Mouse (Mus musculus) embryonic facial prominence, embryonic 12.5 days (tissue): ENCODE data around the gene Klf4. TPM values are rescaled to one million over a fixed set of nuclear protein-coding genes. Genes with fewer than 3 reads are reported as not detected.

ENCODE experiments used
- ATAC-seq: fragments of 200-750 bp; cut with Nextera tagmentation; 2 replicates; pipeline ENCODE4 v1.8.0; 2017; ENCODE audit not compliant: insufficient number of reproducible peaks, insufficient read depth, low FRiP score, low TSS enrichment
- H3K27ac ChIP-seq: fragments of 300-500 bp; sonication (generic); 2 replicates; pipeline ENCODE4 v1.5.1; 2016; ENCODE audit warnings: mild to moderate bottlenecking
- H3K27me3 ChIP-seq: fragments of 300-500 bp; sonication (generic); 2 replicates; pipeline ENCODE4 v1.6.1; 2016; ENCODE audit warnings: mild to moderate bottlenecking, moderate library complexity
- H3K36me3 ChIP-seq: fragments of 300-500 bp; sonication (generic); 2 replicates; pipeline ENCODE4 v1.6.1; 2016; ENCODE audit warnings: mild to moderate bottlenecking
- H3K4me1 ChIP-seq: fragments of 300-500 bp; sonication (generic); 2 replicates; pipeline ENCODE4 v1.6.1; 2016
- H3K4me2 ChIP-seq: fragments of 300-500 bp; sonication (generic); replicated peaks from 2 replicates; pipeline ENCODE4 v1.6.1; 2016; ENCODE audit warnings: mild to moderate bottlenecking, moderate library complexity
- H3K4me3 ChIP-seq: fragments of 300-500 bp; sonication (generic); 2 replicates; pipeline ENCODE4 v1.5.1; 2016; ENCODE audit warnings: mild to moderate bottlenecking
- H3K9ac ChIP-seq: fragments of 300-500 bp; sonication (generic); 2 replicates; pipeline ENCODE4 v1.6.1; 2016; ENCODE audit warnings: mild to moderate bottlenecking, moderate library complexity
- H3K9me3 ChIP-seq: fragments of 300-500 bp; sonication (generic); 2 replicates; pipeline ENCODE4 v1.6.1; 2016; ENCODE audit warnings: mild to moderate bottlenecking, moderate library complexity
- WGBS: fragments of 180-500 bp; shearing (Covaris S2); methylation state at CpG from one replicate; pipeline ENCODE4 v1.1.7; 2016; 5-methylcytosine and 5-hydroxymethylcytosine counted together
- polyA plus RNA-seq: library from polyadenylated mRNA; unstranded; fragments of >200 nt; fragmentation: Nextera tagmentation; extraction: Ambion mirVana; gene quantifications from 2 replicates; pipeline ENCODE4 v1.2.1, GENCODE M21; 2016

Gene Klf4
- 14.3 and 17.7 TPM in 2 replicates for polyA plus RNA-seq

- H3K9me3 ChIP-seq: no peaks in the 10 kb centered on the region
- H3K27me3 ChIP-seq: peaks cover 13% of the 10 kb centered on the region; the same call in 1 of the 2 replicates
- peak within 1 kb of the TSS; percentile 69 for H3K4me3 ChIP-seq
- WGBS: under 1% methylated on average over 87 of the region's 99 CpGs
- no peaks in the 10 kb centered on the region for H3K36me3 ChIP-seq
- peak within 1 kb of the TSS; percentile 88 for H3K27ac ChIP-seq
- peak within 1 kb of the TSS; percentile 73 for H3K9ac ChIP-seq
- ATAC-seq: peak; percentile 87
- peak within 1 kb of the TSS; percentile 89 for H3K4me2 ChIP-seq
- peaks cover 19% of the 10 kb centered on the region; the same call in 1 of the 2 replicates for H3K4me1 ChIP-seq
Measured at GRCm38 (mm10) chr4:55532407-55533195, at the start of gene Klf4. TSS of gene Klf4 (minus strand) at chr4:55532466.

- ATAC-seq: no peak
- Histone ChIP-seq H3K9ac (no peak overlapping the region), H3K36me3 (no peaks in the 10 kb centered on the region), H3K4me2 (no peak overlapping the region), H3K27ac (no peak overlapping the region), H3K27me3 (no peaks in the 10 kb centered on the region), H3K4me3 (no peak overlapping the region), H3K4me1 (peaks cover 5% of the 10 kb centered on the region; the same call in 1 of the 2 replicates), H3K9me3 (no peaks in the 10 kb centered on the region)
- WGBS: 79% methylated on average over 2 of the region's 2 CpGs
Measured at GRCm38 (mm10) chr4:55571432-55571831, 39.2 kb upstream of the Klf4 start.

- Histone ChIP-seq H3K4me2 (no peak overlapping the region), H3K4me3 (no peak overlapping the region), H3K27ac (no peak overlapping the region), H3K4me1 (peaks cover 13% of the 10 kb centered on the region; the same call in 1 of the 2 replicates), H3K36me3 (no peaks in the 10 kb centered on the region), H3K27me3 (no peaks in the 10 kb centered on the region), H3K9me3 (no peaks in the 10 kb centered on the region), H3K9ac (no peak overlapping the region)
- no peak for ATAC-seq
- 76% methylated on average over 9 of the region's 9 CpGs for WGBS
Measured at GRCm38 (mm10) chr4:55567986-55568385, 35.7 kb upstream of the Klf4 start.

GRCm38 (mm10) chr4:55567575-55567974, 35.3 kb upstream of the Klf4 start:
- Histone ChIP-seq H3K27ac (no peak overlapping the region), H3K4me2 (no peak overlapping the region), H3K36me3 (no peaks in the 10 kb centered on the region), H3K9me3 (no peaks in the 10 kb centered on the region), H3K9ac (no peak overlapping the region), H3K4me1 (peaks cover 17% of the 10 kb centered on the region; the same call in 1 of the 2 replicates), H3K4me3 (no peak overlapping the region), H3K27me3 (no peaks in the 10 kb centered on the region)
- no peak for ATAC-seq
- WGBS: 45% methylated on average over 5 of the region's 5 CpGs

GRCm38 (mm10) chr4:55564317-55564716, 32.1 kb upstream of the Klf4 start:
- no peaks in the 10 kb centered on the region for H3K36me3 ChIP-seq
- no peak overlapping the region for H3K27ac ChIP-seq
- no peaks in the 10 kb centered on the region for H3K27me3 ChIP-seq
- 66% methylated on average over 2 of the region's 2 CpGs for WGBS
- H3K9me3 ChIP-seq: no peaks in the 10 kb centered on the region
- no peak overlapping the region for H3K4me2 ChIP-seq
- H3K4me1 ChIP-seq: peaks cover 18% of the 10 kb centered on the region; the same call in 1 of the 2 replicates
- ATAC-seq: no peak
- H3K4me3 ChIP-seq: no peak overlapping the region
- no peak overlapping the region for H3K9ac ChIP-seq

GRCm38 (mm10) chr4:55563050-55563449, 30.8 kb upstream of the Klf4 start:
- H3K9me3 ChIP-seq: no peaks in the 10 kb centered on the region
- H3K4me3 ChIP-seq: no peak overlapping the region
- no peak for ATAC-seq
- no peak overlapping the region for H3K9ac ChIP-seq
- no peak overlapping the region for H3K27ac ChIP-seq
- H3K27me3 ChIP-seq: no peaks in the 10 kb centered on the region
- no peak overlapping the region for H3K4me2 ChIP-seq
- no peaks in the 10 kb centered on the region for H3K36me3 ChIP-seq
- H3K4me1 ChIP-seq: peaks cover 18% of the 10 kb centered on the region; the same call in 1 of the 2 replicates
- 35% methylated on average over 8 of the region's 8 CpGs for WGBS

GRCm38 (mm10) chr4:55562062-55562461, 29.8 kb upstream of the Klf4 start:
- no peak for ATAC-seq
- Histone ChIP-seq H3K4me3 (no peak overlapping the region), H3K27me3 (no peaks in the 10 kb centered on the region), H3K36me3 (no peaks in the 10 kb centered on the region), H3K9ac (no peak overlapping the region), H3K4me1 (peaks cover 13% of the 10 kb centered on the region; the same call in 1 of the 2 replicates), H3K4me2 (no peak overlapping the region), H3K27ac (no peak overlapping the region), H3K9me3 (no peaks in the 10 kb centered on the region)
- WGBS: 76% methylated on average over 3 of the region's 3 CpGs

- no peaks in the 10 kb centered on the region for H3K27me3 ChIP-seq
- 56% methylated on average over 12 of the region's 12 CpGs for WGBS
- no peaks in the 10 kb centered on the region for H3K9me3 ChIP-seq
- ATAC-seq: no peak
- H3K4me1 ChIP-seq: no peaks in the 10 kb centered on the region
- no peak overlapping the region for H3K9ac ChIP-seq
- H3K27ac ChIP-seq: no peak overlapping the region
- no peak overlapping the region for H3K4me3 ChIP-seq
- H3K4me2 ChIP-seq: no peak overlapping the region
- no peaks in the 10 kb centered on the region for H3K36me3 ChIP-seq
Measured at GRCm38 (mm10) chr4:55546869-55547268, 14.6 kb upstream of the Klf4 start.

- H3K9me3 ChIP-seq: no peaks in the 10 kb centered on the region
- H3K36me3 ChIP-seq: no peaks in the 10 kb centered on the region
- WGBS: 57% methylated on average over 2 of the region's 2 CpGs
- no peaks in the 10 kb centered on the region for H3K27me3 ChIP-seq
- no peak overlapping the region for H3K4me2 ChIP-seq
- H3K4me1 ChIP-seq: no peaks in the 10 kb centered on the region
- H3K27ac ChIP-seq: no peak overlapping the region
- ATAC-seq: no peak
- H3K9ac ChIP-seq: no peak overlapping the region
- H3K4me3 ChIP-seq: no peak overlapping the region
Measured at GRCm38 (mm10) chr4:55542753-55543152, 10.5 kb upstream of the Klf4 start.

GRCm38 (mm10) chr4:55541654-55542053, 9.4 kb upstream of the Klf4 start:
- Histone ChIP-seq H3K9ac (no peak overlapping the region), H3K27ac (no peak overlapping the region), H3K27me3 (no peaks in the 10 kb centered on the region), H3K9me3 (no peaks in the 10 kb centered on the region), H3K4me2 (no peak overlapping the region), H3K36me3 (no peaks in the 10 kb centered on the region), H3K4me3 (no peak overlapping the region), H3K4me1 (no peaks in the 10 kb centered on the region)
- WGBS: 72% methylated on average over 4 of the region's 4 CpGs
- ATAC-seq: no peak

GRCm38 (mm10) chr4:55541221-55541620, 9.0 kb upstream of the Klf4 start:
- H3K36me3 ChIP-seq: no peaks in the 10 kb centered on the region
- no peak overlapping the region for H3K4me2 ChIP-seq
- no peaks in the 10 kb centered on the region for H3K9me3 ChIP-seq
- H3K4me1 ChIP-seq: no peaks in the 10 kb centered on the region
- H3K9ac ChIP-seq: no peak overlapping the region
- H3K4me3 ChIP-seq: no peak overlapping the region
- ATAC-seq: no peak
- 71% methylated on average over 4 of the region's 4 CpGs for WGBS
- peaks cover 2% of the 10 kb centered on the region; the same call in 1 of the 2 replicates for H3K27me3 ChIP-seq
- H3K27ac ChIP-seq: no peak overlapping the region

- Histone ChIP-seq H3K27me3 (peaks cover 11% of the 10 kb centered on the region; the same call in 1 of the 2 replicates), H3K27ac (no peak overlapping the region), H3K4me1 (peaks cover 13% of the 10 kb centered on the region; the same call in 1 of the 2 replicates), H3K36me3 (no peaks in the 10 kb centered on the region), H3K4me2 (no peak overlapping the region), H3K9ac (no peak overlapping the region), H3K4me3 (no peak overlapping the region), H3K9me3 (no peaks in the 10 kb centered on the region)
- ATAC-seq: no peak
Measured at GRCm38 (mm10) chr4:55535012-55535411, 2.7 kb upstream of the Klf4 start.
